Mouse (Mus musculus) MEL (cell line): ENCODE measurements at regions not wholly inside any gene's neighbourhood (a gene's known extent, or its start where the extent isn't known, plus 50 kb on each side); places are given as distances from the start of the nearest gene placed in this dataset.

Experiments
- DNase-seq: peaks from one replicate; pipeline ENCODE4 v3.0.0; 2011; ENCODE audit warnings: low read depth, low spot score
- H3K27ac ChIP-seq: 2 replicates; pipeline ENCODE4 v1.5.1; 2012; ENCODE audit warnings: low read depth, mild to moderate bottlenecking, control low read depth, low read length, moderate library complexity; ENCODE audit not compliant: control insufficient read depth
- H3K27me3 ChIP-seq, 2 experiments: fragments of 150-350 bp in 1 of 2; sonication (generic) in 1 of 2; 2 replicates each; pipeline ENCODE4 v1.6.1; 2012; ENCODE audit warnings: low read length in 2 of 2, mild to moderate bottlenecking in 2 of 2, improper control_type of control experiment in 1 of 2, moderate library complexity in 1 of 2; ENCODE audit not compliant: insufficient read depth in 2 of 2, control insufficient read depth in 1 of 2
- H3K36me3 ChIP-seq, 2 experiments: 2 replicates each; pipeline ENCODE4 v1.6.1; 2012 to 2014; ENCODE audit warnings: low read length in 2 of 2, improper control_type of control experiment in 1 of 2, inconsistent platforms in 1 of 2, mild to moderate bottlenecking in 1 of 2; ENCODE audit not compliant: insufficient read depth in 2 of 2, control insufficient read depth in 1 of 2
- H3K4me1 ChIP-seq, 2 experiments: fragments of 150-350 bp in 1 of 2; sonication (generic) in 1 of 2; 2 replicates each; pipeline ENCODE4 v1.6.1; 2012; ENCODE audit warnings: low read length in 2 of 2, improper control_type of control experiment in 1 of 2, mild to moderate bottlenecking in 1 of 2; ENCODE audit not compliant: insufficient read depth in 2 of 2, control insufficient read depth in 1 of 2
- H3K4me3 ChIP-seq, 2 experiments: fragments of 150-350 bp in 1 of 2; sonication (generic) in 1 of 2; 2 replicates each; pipeline ENCODE4 v1.5.1; 2012; ENCODE audit warnings: low read depth in 2 of 2, low read length in 2 of 2, mild to moderate bottlenecking in 2 of 2, moderate library complexity in 2 of 2, control low read depth in 1 of 2, improper control_type of control experiment in 1 of 2; ENCODE audit not compliant: control insufficient read depth in 1 of 2, insufficient read depth in 1 of 2
- H3K79me2 ChIP-seq: 2 replicates; pipeline ENCODE4 v1.6.1; 2012; ENCODE audit warnings: mild to moderate bottlenecking, low read length, moderate library complexity; ENCODE audit not compliant: control insufficient read depth, poor library complexity, insufficient read depth
- H3K9ac ChIP-seq: 2 replicates; pipeline ENCODE4 v1.6.1; 2012; ENCODE audit warnings: low read depth, mild to moderate bottlenecking, control low read depth, low read length, moderate library complexity; ENCODE audit not compliant: control insufficient read depth, poor library complexity, severe bottlenecking
- H3K9me3 ChIP-seq: fragments of 150-350 bp; sonication (generic); replicated peaks from 2 replicates; pipeline ENCODE4 v1.6.1; 2012; ENCODE audit warnings: mild to moderate bottlenecking, low read length, improper control_type of control experiment, moderate library complexity; ENCODE audit not compliant: insufficient read depth
- BHLHE40 ChIP-seq: IDR thresholded peaks from 2 replicates; pipeline ENCODE4 v1.6.1; 2012; ENCODE audit warnings: low read depth, mild to moderate bottlenecking, inconsistent platforms, low read length, improper control_type of control experiment, borderline replicate concordance
- CHD1 ChIP-seq: IDR thresholded peaks from 2 replicates; pipeline ENCODE4 v1.6.1; 2012; ENCODE audit warnings: low read depth, mild to moderate bottlenecking, inconsistent platforms, low read length, improper control_type of control experiment
- CTCF ChIP-seq, 3 experiments: IDR thresholded peaks in 2 of 3; conservative IDR thresholded peaks in 1 of 3; 2 replicates each; pipeline ENCODE4 v1.5.1; 2011 to 2012; ENCODE audit warnings: low read length in 3 of 3, low read depth in 2 of 3, mild to moderate bottlenecking in 2 of 3, improper control_type of control experiment in 1 of 3, inconsistent platforms in 1 of 3, mixed read lengths in 1 of 3, moderate library complexity in 1 of 3; ENCODE audit not compliant: control insufficient read depth in 1 of 3, insufficient read depth in 1 of 3, poor library complexity in 1 of 3, severe bottlenecking in 1 of 3
- E2F4 ChIP-seq: IDR thresholded peaks from 2 replicates; pipeline ENCODE4 v1.6.1; 2011; ENCODE audit warnings: low read depth, low read length, improper control_type of control experiment, borderline replicate concordance
- ELF1 ChIP-seq: IDR thresholded peaks from 2 replicates; pipeline ENCODE4 v1.6.1; 2014; ENCODE audit warnings: low read depth, mild to moderate bottlenecking, inconsistent platforms, low read length, improper control_type of control experiment, moderate library complexity
- EP300 ChIP-seq, 2 experiments: IDR thresholded peaks; 2 replicates each; pipeline ENCODE4 v1.6.1; 2011; ENCODE audit warnings: improper control_type of control experiment in 2 of 2, low read length in 2 of 2, low read depth in 1 of 2, mild to moderate bottlenecking in 1 of 2
- ETS1 ChIP-seq: IDR thresholded peaks from 2 replicates; pipeline ENCODE4 v1.6.1; 2012; ENCODE audit warnings: low read depth, mild to moderate bottlenecking, inconsistent platforms, low read length, improper control_type of control experiment, moderate library complexity
- GATA1 ChIP-seq: IDR thresholded peaks from 2 replicates; pipeline ENCODE4 v1.6.1; 2011; ENCODE audit warnings: low read depth, low read length, improper control_type of control experiment
- MAX ChIP-seq: IDR thresholded peaks from 2 replicates; pipeline ENCODE4 v1.6.1; 2011; ENCODE audit warnings: low read length, improper control_type of control experiment
- MXI1 ChIP-seq: IDR thresholded peaks from 2 replicates; pipeline ENCODE4 v1.6.1; 2011; ENCODE audit warnings: mild to moderate bottlenecking, low read depth, low read length, improper control_type of control experiment
- NELFE ChIP-seq: IDR thresholded peaks from 2 replicates; pipeline ENCODE4 v1.6.1; 2011; ENCODE audit warnings: low read depth, low read length, improper control_type of control experiment
- NRF1 ChIP-seq: IDR thresholded peaks from 2 replicates; pipeline ENCODE4 v1.6.1; 2014; ENCODE audit warnings: low read depth, mild to moderate bottlenecking, inconsistent platforms, low read length, improper control_type of control experiment, moderate library complexity; ENCODE audit not compliant: poor library complexity, insufficient read depth, severe bottlenecking
- POLR2A ChIP-seq, 2 experiments: IDR thresholded peaks; 2 replicates each; pipeline ENCODE4 v1.6.1; 2011 to 2012; ENCODE audit warnings: low read length in 2 of 2, mild to moderate bottlenecking in 2 of 2, control low read depth in 1 of 2, improper control_type of control experiment in 1 of 2, low read depth in 1 of 2, moderate library complexity in 1 of 2; ENCODE audit not compliant: control insufficient read depth in 1 of 2, insufficient read depth in 1 of 2, poor library complexity in 1 of 2
- POLR2AphosphoS2 ChIP-seq: IDR thresholded peaks from 2 replicates; pipeline ENCODE4 v1.6.1; 2011; ENCODE audit warnings: low read length, improper control_type of control experiment
- POLR2AphosphoS5 ChIP-seq: IDR thresholded peaks from 2 replicates; pipeline ENCODE4 v1.6.1; 2012; ENCODE audit warnings: low read depth, borderline replicate concordance, mild to moderate bottlenecking, inconsistent platforms, low read length, moderate library complexity, mixed read lengths
- RAD21 ChIP-seq: IDR thresholded peaks from 2 replicates; pipeline ENCODE4 v1.6.1; 2011; ENCODE audit warnings: mild to moderate bottlenecking, low read depth, low read length, improper control_type of control experiment
- RCOR1 ChIP-seq: IDR thresholded peaks from 2 replicates; pipeline ENCODE4 v1.6.1; 2012; ENCODE audit warnings: low read depth, mild to moderate bottlenecking, inconsistent platforms, low read length, improper control_type of control experiment
- SMC3 ChIP-seq: IDR thresholded peaks from 2 replicates; pipeline ENCODE4 v1.6.1; 2011; ENCODE audit warnings: low read depth, low read length, improper control_type of control experiment
- TAL1 ChIP-seq: IDR thresholded peaks from 2 replicates; pipeline ENCODE4 v1.6.1; 2012; ENCODE audit warnings: mild to moderate bottlenecking, inconsistent platforms, low read length, moderate library complexity, mixed read lengths
- TCF12 ChIP-seq: IDR thresholded peaks from 2 replicates; pipeline ENCODE4 v1.6.1; 2014; ENCODE audit warnings: low read depth, mild to moderate bottlenecking, inconsistent platforms, low read length, improper control_type of control experiment, moderate library complexity
- USF1 ChIP-seq: IDR thresholded peaks from 2 replicates; pipeline ENCODE4 v1.6.1; 2014; ENCODE audit warnings: low read depth, mild to moderate bottlenecking, inconsistent platforms, low read length, improper control_type of control experiment, moderate library complexity
- USF2 ChIP-seq, 2 experiments: IDR thresholded peaks; 2 replicates each; pipeline ENCODE4 v1.6.1; 2011 to 2012; ENCODE audit warnings: improper control_type of control experiment in 2 of 2, low read length in 2 of 2, borderline replicate concordance in 1 of 2, inconsistent platforms in 1 of 2, low read depth in 1 of 2, mild to moderate bottlenecking in 1 of 2; ENCODE audit not compliant: insufficient read depth in 1 of 2
- ZMIZ1 ChIP-seq: IDR thresholded peaks from 2 replicates; pipeline ENCODE4 v1.6.1; 2012; ENCODE audit warnings: low read depth, mild to moderate bottlenecking, inconsistent platforms, low read length, improper control_type of control experiment, moderate library complexity

GRCm38 (mm10) chr3:41290535-41291307, 207.9 kb upstream of the Pgrmc2 start:
- H3K79me2 ChIP-seq = no peaks in the 10 kb centered on the region
- TF ChIP-seq POLR2AphosphoS2 (no peak), NRF1 (no peak), CTCF (IDR thresholded peaks at IDR 0.05 in 2 of 3, conservative IDR thresholded peaks at IDR 0.05 in 1 of 3; ENCODE audit: control insufficient read depth in 1 of 3, insufficient read depth in 1 of 3, low read depth in 2 of 3, low read length in 3 of 3, poor library complexity in 1 of 3, severe bottlenecking in 1 of 3) (no peak), ZMIZ1 (no peak), RCOR1 (no peak), TAL1 (no peak), NELFE (no peak), MAX (no peak), E2F4 (no peak), EP300 (IDR thresholded peaks at IDR 0.05; ENCODE audit: low read depth in 1 of 2, low read length in 2 of 2) (no peak), ELF1 (no peak), TCF12 (no peak), BHLHE40 (no peak), MXI1 (no peak), CHD1 (no peak), POLR2A (IDR thresholded peaks at IDR 0.05; ENCODE audit: control insufficient read depth in 1 of 2, insufficient read depth in 1 of 2, low read depth in 1 of 2, low read length in 2 of 2, poor library complexity in 1 of 2) (no peak)
- H3K27me3 ChIP-seq = no peaks in the 10 kb centered on the region
- no peak overlapping the region for H3K4me3 ChIP-seq
- H3K4me1 ChIP-seq = no peaks in the 10 kb centered on the region
- no peak overlapping the region for H3K9ac ChIP-seq
- H3K9me3 ChIP-seq = no peaks in the 10 kb centered on the region
- no peak for DNase-seq
- H3K36me3 ChIP-seq = no peaks in the 10 kb centered on the region
- no peak overlapping the region for H3K27ac ChIP-seq

GRCm38 (mm10) chr3:41288735-41289134, 205.9 kb upstream of the Pgrmc2 start:
- Histone ChIP-seq H3K9ac (no peak overlapping the region), H3K4me3 (no peak overlapping the region), H3K4me1 (no peaks in the 10 kb centered on the region), H3K27ac (no peak overlapping the region), H3K9me3 (no peaks in the 10 kb centered on the region), H3K36me3 (no peaks in the 10 kb centered on the region), H3K27me3 (no peaks in the 10 kb centered on the region), H3K79me2 (no peaks in the 10 kb centered on the region)
- no peak for DNase-seq
- no peak for TF ChIP-seq SMC3
- TF ChIP-seq POLR2AphosphoS5 = no peak
- TF ChIP-seq ZMIZ1 = no peak
- TF ChIP-seq USF2 (IDR thresholded peaks at IDR 0.05; ENCODE audit: borderline replicate concordance in 1 of 2, insufficient read depth in 1 of 2, low read depth in 1 of 2, low read length in 2 of 2) = no peak
- no peak for TF ChIP-seq GATA1
- TF ChIP-seq CHD1 = no peak
- no peak for TF ChIP-seq RAD21
- TF ChIP-seq USF1 = no peak
- TF ChIP-seq ETS1 = no peak
- no peak for TF ChIP-seq NELFE
- TF ChIP-seq, all 39 proteins: peak for 0
